Mouse (Mus musculus): ENCODE data around the gene Pitx1.

Gene Pitx1

DNA sequence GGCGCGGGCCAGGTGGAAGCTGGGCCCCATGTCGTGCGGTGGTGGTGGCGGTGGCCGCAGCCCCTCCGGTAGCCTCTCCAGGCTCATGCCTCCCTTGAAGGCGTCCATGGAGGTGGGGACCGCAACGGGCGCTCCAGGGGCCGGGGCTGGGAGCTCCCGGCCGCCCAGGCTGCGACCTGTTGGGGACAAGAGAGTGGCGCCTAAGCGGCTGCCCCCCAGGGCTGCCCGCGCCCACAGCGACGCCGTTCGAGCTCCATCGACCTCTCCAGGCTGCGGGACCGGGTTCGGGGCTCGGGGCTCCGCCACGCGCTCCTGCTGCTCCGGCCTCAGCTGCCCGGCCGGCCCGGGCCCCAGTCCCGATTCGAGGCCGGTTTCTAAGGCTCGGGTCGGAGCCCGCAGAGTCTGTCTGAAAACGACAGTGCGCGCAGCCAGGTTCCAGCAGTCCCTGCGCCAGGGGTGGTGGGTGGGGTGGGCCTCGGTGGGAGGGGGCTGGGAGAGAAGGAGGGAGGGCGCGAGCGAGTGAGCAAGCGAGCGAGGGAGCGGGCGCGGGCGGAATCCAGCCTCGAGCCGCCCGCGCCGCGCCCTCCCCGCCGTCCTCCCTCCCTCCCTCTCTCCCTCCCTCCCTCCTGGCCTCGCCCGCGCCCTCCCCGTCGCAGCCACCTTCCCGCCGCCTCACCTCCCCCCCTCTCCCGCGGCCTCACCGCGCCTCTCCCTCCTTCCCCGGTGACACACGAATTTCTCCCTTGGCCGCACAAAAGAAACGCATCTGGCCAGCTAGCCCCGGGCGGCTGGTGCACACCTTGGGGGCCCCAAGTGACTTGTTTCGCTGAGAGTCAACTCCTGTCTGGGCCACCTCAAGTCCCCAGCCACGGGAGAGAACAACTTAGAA is 4.9 kb downstream of the Pitx1 start:
- peak; percentile 56 for DNase-seq (ENCODE audit: low spot score)

DNA sequence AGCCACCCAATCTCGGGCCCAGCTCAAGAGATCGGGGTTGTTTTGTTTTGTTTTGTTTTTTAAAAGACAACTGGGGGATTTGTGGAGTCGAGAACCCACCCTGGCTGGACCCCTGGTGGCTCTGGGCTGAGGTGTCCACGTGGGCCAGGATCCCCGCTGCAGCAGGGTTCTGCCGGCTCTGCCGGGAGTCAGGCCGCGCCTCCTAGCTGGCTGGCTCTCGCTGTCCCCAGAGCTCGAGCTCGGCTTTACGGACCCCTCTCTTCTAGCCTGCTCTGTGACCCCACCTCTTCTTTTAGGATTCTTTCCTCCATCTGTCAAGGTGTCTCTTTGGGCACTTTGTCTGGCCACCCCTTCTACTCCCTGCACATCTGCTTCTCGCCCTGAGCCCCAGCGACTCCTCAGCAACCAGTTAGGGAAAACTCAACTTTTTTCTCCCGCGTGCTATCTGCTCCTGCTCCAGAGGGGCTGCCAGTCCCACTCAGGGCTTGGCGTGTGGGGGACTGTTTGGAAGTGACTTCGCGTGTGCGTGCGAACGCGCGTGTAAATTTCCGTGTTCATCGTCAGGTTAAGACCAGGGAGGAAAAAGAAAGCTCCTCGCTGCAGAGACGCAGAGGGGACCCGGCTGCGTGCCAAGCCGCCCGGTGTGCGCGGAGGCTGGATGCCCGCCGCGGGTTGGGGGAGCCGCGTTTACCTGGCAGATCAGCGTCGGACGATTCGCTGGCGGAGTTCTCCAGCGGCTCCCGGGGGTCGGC is 5.7 kb downstream of the Pitx1 start:
- DNase-seq (ENCODE audit: low spot score): peak; percentile 62

DNA sequence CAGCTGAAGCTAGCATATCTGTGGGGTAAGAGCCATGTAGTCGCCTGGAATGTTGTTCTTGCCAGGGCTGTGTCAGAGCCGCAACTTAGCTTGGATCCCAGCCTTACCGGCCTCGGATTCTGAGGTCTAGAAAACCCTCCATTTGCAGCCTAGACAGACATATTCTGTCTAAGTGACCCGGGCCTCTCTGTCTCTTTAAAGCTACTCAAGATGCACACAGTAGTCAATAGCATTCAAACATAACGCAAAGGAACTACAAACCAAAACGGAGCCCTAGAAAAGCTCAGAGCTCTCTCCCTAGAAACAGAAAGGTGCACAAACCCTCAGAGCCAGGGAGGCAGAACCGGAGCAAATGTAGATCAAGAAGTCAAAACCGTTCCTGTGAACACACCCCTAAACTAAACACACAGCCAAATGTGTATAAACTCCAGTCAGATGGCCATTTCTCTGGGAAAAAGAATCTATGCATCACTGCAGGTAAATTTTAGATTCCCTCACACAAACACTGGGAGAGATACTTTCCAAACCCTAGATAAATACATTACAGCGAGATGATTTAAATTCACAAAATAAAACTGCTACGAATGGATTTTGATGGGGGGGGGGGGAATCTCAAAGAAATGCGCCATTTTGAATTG is 6.9 kb downstream of the Pitx1 start:
- peak; percentile 59 for DNase-seq (ENCODE audit: low spot score)

DNA sequence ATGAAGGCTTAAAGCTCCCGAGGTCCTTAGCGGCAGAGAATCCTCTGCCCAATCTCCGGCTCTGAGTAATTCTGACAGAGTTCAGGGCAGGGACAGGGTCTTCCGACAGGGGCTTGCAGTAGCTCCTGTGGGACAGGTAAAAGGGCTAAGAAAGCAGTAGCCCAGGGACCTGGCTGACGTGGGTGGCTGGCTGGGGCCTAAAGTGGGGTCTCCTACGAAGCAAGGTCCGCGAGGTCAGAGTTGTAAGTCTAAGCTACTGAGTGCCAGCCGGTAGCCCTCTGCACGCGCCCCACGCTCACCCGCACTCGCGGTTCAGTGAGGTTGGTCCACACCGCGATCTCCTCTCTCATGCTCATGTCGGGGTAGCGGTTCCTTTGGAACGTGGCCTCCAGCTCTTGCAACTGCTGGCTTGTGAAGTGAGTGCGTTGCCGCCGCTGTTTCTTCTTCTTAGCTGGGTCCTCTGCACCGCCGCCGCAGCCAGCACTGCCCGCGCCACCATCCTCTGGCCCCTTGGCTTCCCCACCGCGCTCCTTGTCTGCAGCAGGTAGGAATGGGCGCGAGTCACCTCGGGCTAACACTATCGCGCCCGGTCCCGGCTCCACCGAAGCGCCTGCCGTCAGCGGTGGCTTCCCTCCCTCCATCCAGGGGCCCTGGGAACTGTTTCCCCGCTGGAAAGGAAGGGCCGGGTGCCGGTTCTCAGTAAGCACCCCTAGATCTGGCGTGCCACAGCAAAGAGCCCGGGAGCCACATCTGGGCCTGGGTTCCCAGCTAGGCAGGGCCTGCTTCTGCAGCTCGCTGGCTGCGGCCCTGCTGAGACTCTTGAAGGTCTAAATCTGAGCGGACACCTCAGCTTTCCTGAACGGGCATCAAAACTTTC is 7.6 kb downstream of the Pitx1 start:
- peak; percentile 62 for DNase-seq (ENCODE audit: low spot score)

DNA sequence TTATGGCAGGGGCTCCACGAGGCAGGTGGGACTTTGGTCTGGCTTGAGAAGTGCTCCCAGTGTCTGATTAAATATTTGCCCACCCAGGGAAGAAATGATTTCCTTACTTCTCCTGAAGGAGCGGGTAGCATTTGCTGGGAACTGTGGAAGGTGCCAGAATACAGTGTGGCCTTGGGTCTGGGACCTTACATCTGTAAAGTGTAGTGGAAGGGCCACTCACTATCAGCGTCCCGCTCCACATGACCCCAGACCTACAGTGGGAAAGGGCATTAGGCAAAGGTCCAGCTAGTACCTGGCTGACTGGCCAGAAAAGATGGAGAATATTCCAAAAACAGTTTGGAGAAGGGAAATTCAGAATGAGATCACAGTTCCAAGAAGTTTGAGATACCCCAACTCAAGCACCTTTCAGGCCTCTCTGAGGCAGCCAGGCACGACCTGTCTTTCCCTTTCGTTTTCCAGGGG is 8.3 kb downstream of the Pitx1 start:
- peak; percentile 70 for DNase-seq (ENCODE audit: low spot score)

DNA sequence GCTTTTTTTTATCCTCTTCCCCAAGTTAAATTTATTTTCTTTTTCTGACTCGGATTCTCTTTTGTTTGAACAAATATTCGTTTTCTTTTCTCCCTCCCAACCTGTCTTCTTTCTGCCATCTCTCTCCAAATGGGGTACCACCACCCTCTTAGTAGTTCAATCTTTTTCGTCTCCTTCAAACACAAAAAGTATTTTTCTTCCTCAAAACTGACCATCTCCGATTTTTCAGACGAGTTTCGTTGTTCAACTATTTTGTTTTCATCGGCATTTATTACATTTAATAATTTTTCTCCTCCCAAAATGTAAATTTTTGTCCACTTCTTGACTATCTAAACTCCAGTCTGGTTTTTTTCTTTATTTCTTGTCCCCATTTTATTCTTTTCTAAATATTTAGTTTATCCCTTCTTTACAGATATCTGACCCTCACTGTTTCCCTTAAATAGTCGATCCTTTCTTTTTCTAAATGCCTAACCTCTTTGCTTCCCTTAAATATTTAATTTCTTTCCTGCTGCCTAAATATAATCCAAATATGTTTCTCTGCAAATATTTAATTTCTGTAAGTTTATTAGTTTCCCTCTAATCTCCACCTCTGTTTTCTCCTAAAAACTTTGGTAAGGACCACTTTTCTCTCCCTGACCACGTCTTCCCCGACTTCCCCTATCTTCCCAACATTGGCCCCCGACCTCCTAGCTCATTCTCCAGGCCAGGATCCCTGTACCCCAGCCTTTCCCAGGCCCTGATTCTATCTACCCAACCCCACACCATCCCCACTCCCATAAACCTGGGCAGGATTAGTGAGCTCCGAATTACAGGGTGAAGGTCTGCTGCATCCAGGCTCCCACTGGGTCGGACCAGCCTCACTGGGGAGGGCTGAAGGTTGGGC is 9.0 kb downstream of the Pitx1 start:
- peak; percentile 46 for DNase-seq (ENCODE audit: low spot score)

DNA sequence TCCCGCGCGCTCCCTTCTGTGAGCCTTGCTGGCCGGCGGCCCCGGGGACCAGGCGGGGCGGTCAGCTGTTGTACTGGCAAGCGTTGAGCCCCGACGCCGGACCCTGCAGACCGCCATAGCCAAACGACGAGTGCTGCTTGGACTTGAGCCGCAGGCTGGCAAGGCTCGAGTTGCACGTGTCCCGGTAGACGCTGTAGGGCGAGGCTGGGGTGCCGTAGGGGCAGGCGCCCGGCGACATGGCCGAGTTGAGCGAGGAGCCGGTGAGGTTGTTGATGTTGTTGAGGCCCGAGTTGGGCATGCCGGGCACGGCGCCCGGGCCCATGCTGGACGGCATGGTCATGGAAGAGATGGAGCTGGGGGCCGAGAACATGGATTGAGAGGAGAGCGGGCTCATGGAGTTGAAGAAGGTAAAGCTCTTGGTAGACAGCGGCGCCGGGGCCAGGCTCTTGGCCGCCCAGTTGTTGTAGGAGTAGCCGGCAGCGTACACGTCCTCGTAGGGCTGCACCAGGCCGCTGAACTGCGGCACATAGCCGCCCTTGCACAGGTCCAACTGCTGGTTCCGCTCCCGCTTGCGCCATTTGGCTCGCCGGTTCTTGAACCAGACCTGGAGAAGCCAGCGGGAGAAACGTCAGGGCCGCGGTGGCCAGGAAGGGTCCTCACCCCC is 9.9 kb downstream of the Pitx1 start:
- DNase-seq (ENCODE audit: low spot score): peak; percentile 59

DNA sequence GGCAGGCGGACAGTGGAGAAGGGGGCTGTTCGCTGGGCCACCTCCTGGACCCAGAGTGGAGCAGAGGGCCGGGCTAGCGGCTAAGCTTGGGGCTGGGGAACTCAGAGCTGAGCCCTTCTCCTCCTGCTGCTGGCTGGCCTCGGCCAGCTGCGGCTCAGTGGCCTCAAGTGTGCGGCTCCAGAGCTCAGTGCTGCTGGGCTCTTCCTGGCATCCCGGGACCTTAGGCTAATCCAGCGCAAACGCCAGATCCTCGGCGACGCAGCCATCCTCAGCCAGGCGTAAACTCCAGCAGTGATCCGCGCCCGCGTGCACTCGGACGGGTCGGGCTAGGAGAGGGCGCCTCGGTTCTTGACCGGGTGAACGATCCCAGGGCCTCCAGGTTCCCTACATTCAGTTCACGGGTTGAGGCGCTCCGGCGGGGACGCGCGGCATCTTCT is 10.7 kb downstream of the Pitx1 start:
- peak; percentile 63 for DNase-seq (ENCODE audit: low spot score)

DNA sequence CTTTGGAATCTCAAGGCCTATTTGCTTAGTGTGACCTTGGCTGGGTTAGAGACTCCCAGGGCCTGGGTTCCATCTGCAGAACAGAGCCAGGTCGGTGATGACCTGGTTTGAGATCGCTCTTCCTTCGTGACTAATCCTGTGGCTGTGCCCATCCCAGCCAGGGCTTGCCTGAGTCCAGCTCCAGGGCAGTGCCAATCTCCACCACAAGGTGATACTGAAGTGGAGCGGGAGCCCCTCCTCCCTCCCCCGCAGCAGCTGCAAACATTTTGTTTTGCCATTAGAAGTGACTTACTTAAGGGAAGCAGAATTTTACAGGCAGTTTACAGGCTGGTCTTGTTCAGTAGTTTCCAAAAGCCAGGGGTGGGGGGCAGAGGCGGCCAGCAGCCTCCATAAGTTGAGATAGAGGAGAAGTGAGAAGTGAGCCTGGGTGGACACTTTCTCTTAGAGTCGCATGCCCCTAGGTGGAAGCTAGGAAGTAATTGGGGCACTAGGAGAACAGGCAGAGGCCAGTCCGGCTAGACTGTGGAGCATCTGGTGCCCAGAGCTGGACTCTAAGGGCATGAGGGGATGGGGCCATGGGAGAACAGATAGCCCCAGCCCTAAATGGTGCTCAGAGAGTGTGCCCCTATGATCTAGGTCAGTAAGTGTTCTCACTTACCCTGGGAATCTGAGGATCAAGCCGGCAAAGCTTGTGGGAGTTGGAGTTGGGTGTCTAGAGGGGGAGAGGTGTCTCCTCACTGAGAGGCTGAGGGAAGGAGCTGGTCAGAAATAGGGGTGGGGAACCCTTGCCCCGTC is 11.6 kb downstream of the Pitx1 start:
- peak; percentile 30 for DNase-seq (ENCODE audit: low spot score)

DNA sequence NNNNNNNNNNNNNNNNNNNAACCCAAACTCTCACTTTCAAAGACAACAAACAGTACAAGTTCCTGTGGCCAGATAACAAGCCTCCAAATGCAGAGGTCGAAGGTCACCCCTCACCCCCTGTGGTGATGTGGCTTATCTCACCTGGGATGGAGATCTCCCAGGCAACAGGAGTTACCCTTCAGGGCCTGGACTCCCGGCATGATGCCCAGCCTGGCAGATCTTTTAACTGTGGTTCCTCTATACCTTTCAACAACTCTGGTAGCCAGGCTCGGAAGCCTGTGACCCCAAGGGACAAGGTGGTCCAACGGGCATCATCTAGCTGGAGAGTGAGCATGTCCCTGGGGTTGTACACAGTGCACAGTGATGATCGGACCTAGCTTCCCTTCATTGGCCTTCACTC is 13.5 kb downstream of the Pitx1 start:
- no peak for DNase-seq (ENCODE audit: low spot score)

DNA sequence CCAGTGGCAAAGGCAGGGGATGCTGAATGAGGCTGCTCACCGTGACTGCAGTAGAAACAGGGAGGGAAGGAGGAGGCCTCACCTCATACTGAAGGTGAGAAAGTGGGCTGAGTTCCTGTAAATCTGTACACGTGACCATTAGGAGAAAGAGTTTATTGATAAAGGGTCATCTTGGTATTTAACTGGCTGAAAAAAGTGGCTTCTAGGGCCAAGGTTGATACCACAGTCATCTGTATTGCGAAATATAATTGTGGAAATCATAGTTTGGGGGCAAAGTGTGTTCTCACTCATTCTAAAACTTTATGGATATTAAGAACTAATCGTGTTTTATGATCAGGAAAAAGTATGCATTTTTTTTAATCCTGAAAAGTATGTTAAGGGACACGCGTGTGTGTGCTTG is 21.2 kb downstream of the Pitx1 start:
- DNase-seq (ENCODE audit: low spot score): no peak

DNA sequence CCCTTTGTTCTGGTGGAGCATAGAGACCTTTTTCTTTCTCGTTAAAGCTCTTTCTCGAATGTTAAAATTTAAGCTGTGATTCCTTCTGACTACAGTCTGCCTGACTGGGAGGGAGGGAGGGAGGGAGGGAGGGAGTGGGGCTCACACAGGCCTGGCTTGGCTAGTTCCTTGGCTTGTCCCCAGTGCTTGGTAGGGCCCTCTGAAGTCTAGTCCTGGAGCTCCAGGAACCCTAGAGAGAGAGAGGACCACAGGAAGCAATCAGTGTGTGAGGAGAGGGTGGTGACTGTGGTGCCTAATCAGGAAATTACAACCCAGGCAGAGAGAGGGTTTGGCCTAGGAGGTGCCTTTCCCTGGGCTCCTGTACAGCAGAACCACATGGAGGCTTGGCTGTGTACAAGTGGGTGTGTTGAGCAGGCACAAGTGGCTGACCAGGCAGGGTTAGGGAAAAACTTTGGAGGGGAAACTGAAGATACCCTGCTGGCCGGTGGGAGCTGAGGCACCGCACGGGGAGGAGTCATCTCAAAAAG is 22.4 kb downstream of the Pitx1 start:
- no peak for DNase-seq (ENCODE audit: low spot score)

DNA sequence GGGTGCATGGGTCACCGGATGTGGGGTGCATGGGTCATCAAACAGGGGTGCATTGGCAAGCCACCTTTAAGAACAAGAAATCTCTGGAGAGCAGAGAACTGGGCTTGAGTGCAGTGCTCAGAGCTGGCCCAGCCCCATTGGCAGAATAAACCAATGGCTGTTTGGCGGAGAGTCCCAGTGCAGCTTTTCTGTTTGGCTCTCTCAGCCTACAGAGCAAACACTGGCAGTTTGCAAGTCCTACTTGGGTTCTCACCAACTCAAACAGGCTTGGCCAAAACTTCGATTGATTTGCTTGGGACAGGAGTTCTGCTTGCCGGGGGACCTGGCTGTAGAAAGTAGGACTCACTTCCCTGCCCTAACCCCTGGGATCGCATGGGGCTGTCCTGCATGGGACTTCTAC is 25.0 kb downstream of the Pitx1 start:
- no peak for DNase-seq (ENCODE audit: low spot score)

DNA sequence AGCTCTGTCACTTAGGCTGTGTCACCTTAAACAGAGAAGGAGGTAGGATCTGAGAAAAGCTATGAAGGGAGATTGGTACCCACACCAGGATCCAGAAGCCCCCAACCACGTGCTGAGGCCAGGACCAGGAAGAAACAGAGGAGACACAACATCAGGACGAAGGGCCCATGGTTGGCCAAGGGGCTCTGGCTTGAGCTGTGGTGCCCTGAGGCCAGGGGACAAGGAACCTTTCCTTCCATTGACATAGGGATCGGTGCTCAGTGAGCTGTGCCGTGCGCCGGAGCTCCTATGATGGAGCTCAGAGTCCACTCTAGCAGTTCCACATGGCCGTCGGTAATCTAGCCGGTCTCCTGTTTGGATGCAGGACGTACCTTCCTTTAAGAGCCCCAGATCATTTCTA is 26.3 kb downstream of the Pitx1 start:
- DNase-seq (ENCODE audit: low spot score): no peak

DNA sequence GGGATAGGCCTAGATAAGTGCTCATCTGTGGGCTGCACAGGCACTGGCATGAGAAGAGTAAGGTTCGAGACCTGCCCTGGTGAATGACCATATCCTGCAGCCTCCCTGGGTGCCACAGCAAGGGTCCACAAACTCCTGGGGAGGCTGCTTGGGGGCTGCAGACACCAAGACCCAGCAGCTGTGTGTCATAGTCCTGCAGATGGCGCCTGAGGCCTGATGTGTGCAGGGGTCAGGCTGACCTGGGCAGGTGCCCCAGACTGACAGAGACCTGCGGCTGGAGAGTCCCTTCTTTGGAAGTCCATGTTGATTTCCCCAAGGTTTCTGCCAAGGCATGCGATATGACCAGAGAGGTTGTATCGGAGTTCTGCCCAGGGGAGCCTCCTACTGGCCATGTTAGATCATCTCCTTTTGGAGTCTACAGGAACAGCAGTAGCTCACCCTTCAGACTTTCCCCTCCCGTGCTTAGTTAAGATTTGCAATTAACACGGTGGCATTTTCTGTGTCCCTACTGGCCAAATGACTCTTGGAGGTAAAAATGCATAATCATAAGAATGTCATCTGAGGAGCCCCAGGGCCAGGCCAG is 26.9 kb downstream of the Pitx1 start:
- no peak for DNase-seq (ENCODE audit: low spot score)

DNA sequence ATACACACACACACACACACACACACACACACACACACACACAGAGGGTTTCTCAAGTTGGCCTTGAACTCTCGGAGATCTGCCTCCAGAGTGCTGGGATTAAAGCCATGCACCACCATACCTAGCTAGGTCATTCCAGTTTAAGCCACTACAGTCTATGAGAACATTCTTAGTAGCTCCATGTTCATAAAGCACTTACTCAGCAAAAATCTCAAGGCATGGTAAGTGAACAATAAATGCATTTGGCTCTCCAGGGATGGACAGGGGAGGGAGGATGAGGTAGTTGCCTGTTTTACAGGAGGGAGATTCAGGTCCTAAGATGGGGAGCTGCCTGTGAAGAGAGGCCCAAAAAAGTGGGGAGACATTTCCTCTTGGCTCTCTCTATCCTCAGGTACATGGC is 32.0 kb downstream of the Pitx1 start:
- no peak for DNase-seq (ENCODE audit: low spot score)

DNA sequence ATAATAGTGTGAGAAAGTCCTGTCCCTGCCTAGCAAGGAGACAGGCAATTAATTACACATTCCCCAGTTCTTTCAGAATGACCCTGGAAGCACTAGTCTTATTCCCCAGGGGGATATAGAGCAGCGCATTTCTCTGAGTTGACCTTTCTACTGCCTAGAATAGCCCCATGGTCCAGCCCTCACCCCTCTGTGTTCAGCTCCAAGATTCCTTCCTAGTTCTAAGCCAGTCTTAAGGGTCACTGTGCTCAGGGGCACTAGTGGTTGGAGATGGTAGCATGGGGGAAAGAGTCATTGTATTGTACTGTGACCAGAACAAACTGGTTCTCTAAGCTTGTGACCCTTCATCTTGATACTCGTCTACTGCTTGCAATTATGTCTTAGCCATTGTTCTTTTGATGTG is 34.7 kb downstream of the Pitx1 start:
- no peak for DNase-seq (ENCODE audit: low spot score)

DNA sequence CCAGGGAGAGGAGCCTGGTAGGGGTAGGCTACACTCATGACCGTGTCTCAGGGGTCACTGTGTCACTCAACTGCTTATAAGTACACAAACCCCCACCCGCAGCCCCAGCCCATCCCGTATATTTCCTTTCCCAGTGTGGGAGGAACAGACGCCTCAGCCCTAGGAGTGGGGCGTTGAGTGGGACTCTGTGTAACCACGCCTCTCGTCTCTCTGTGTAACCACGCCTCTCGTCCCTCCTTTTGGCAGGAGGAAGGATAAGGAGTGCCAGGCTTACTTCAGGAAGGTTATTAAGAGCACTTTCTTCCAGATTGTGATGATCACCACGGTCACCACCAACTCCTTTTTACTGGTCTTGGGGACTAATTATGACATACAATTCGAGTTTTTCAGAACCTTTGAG is 49.9 kb downstream of the Pitx1 start:
- no peak for DNase-seq (ENCODE audit: low spot score)

DNA sequence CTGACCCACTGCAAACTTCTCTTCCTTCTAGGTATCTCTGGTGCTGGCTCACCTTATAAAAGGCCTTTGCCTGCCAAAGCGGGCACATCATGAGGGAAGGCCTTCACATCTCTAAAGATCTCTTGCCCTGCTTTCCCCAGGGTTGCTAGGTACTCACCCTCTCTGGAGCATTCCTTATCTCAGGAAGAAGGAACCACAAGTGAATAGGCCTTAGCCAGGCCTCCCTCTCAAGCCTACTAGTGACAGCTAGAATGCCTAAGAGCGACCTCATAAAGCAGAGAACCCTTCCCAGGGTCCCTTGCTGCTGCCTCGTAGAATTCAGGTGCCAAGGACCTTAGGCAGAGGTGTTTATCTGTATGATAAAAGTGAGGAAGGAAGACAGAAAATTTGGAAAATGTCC is 51.7 kb downstream of the Pitx1 start, which contains the start of gene Catsper3:
Catsper3 (plus strand) TSS at position 301 of the 400 bp plus-strand sequence.
- DNase-seq (ENCODE audit: low spot score): no peak
